Mouse (Mus musculus) limb, embryonic 15.5 days (tissue): ENCODE measurements around the gene Mrtfa. TPM values are rescaled to one million over a fixed set of nuclear protein-coding genes. Genes with fewer than 3 reads are reported as not detected.

Source experiments
- ATAC-seq: fragments of 200-750 bp; cut with Nextera tagmentation; 2 replicates; pipeline ENCODE4 v1.8.0; 2017; ENCODE audit warnings: low read depth, moderate TSS enrichment; ENCODE audit not compliant: insufficient number of reproducible peaks, low FRiP score, low TSS enrichment
- H3K27ac ChIP-seq: fragments of 300-500 bp; sonication (generic); 2 replicates; pipeline ENCODE4 v1.5.1; 2015; ENCODE audit warnings: moderate library complexity, mild to moderate bottlenecking, inconsistent platforms
- H3K27me3 ChIP-seq: fragments of 300-500 bp; sonication (generic); 2 replicates; pipeline ENCODE4 v1.6.1; 2015; ENCODE audit warnings: inconsistent platforms
- H3K36me3 ChIP-seq: fragments of 300-500 bp; sonication (generic); 2 replicates; pipeline ENCODE4 v1.6.1; 2015; ENCODE audit warnings: inconsistent platforms
- H3K4me1 ChIP-seq: fragments of 300-500 bp; sonication (generic); 2 replicates; pipeline ENCODE4 v1.6.1; 2015; ENCODE audit warnings: inconsistent platforms
- H3K4me2 ChIP-seq: fragments of 300-500 bp; sonication (generic); 2 replicates; pipeline ENCODE4 v1.6.1; 2015; ENCODE audit warnings: mild to moderate bottlenecking, inconsistent platforms
- H3K4me3 ChIP-seq: fragments of 300-500 bp; sonication (generic); 2 replicates; pipeline ENCODE4 v1.5.1; 2015; ENCODE audit warnings: mild to moderate bottlenecking, inconsistent platforms
- H3K9ac ChIP-seq: fragments of 300-500 bp; sonication (generic); 2 replicates; pipeline ENCODE4 v1.6.1; 2015; ENCODE audit warnings: inconsistent platforms
- H3K9me3 ChIP-seq: fragments of 300-500 bp; sonication (generic); 2 replicates; pipeline ENCODE4 v1.6.1; 2016; ENCODE audit warnings: inconsistent platforms
- WGBS: fragments of 180-500 bp; shearing (Covaris S2); methylation state at CpG from one replicate; pipeline ENCODE4 v1.1.7; 2015; 5-methylcytosine and 5-hydroxymethylcytosine counted together
- polyA plus RNA-seq: library from polyadenylated mRNA; unstranded; fragments of >200 nt; fragmentation: Nextera tagmentation; extraction: Ambion mirVana; gene quantifications from 2 replicates; pipeline ENCODE4 v1.2.1, GENCODE M21; 2015

Mrtfa gene
- polyA plus RNA-seq, 1 experiment from 2014 or later, result 29.4 TPM

- Histone ChIP-seq H3K27ac (no peak overlapping the region), H3K4me1 (no peaks in the 10 kb centered on the region), H3K36me3 (peaks cover 95% of the 10 kb centered on the region), H3K9me3 (no peaks in the 10 kb centered on the region), H3K4me3 (no peak overlapping the region), H3K4me2 (no peak overlapping the region), H3K27me3 (no peaks in the 10 kb centered on the region), H3K9ac (no peak overlapping the region)
- WGBS, result 91% methylated on average over 9 of the region's 10 CpGs
- ATAC-seq, result no peak
Observed at GRCm38 (mm10) chr15:81016488-81016887, 174.1 kb downstream of the Mrtfa start.

GRCm38 (mm10) chr15:81015068-81015744, 175.4 kb downstream of the Mrtfa start:
- Histone ChIP-seq H3K4me1 (no peaks in the 10 kb centered on the region), H3K4me3 (no peak overlapping the region), H3K27ac (no peak overlapping the region), H3K27me3 (no peaks in the 10 kb centered on the region), H3K36me3 (peaks cover 97% of the 10 kb centered on the region), H3K9ac (no peak overlapping the region), H3K4me2 (no peak overlapping the region), H3K9me3 (no peaks in the 10 kb centered on the region)
- 77% methylated on average over 5 of the region's 5 CpGs for WGBS
- ATAC-seq, result no peak

DNA sequence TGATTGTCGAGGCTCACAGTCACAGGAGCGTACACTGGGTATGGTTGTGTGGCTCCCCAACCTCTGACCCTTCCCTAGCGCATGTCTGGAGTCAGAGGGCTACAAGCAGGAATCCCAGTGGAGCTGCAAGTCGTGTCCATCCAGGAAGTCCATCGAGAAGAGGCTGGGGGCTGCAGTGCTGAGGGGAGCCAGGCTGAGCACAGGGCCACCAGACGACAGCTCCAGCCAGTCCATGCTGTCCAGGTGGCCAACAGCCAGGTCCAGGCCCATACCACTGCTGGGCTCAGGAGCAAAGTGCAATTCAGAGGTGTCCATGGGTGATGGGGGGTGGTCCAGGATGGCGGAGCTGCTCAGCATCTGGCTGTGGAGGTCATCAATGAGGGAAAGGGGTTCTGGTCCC, 177.4 kb downstream of the Mrtfa start:
- WGBS, result 82% methylated on average over 7 of the region's 7 CpGs
- H3K4me1 ChIP-seq, result no peaks in the 10 kb centered on the region
- H3K36me3 ChIP-seq, result peaks cover 94% of the 10 kb centered on the region
- ATAC-seq, result no peak
- H3K9me3 ChIP-seq, result no peaks in the 10 kb centered on the region
- no peak overlapping the region for H3K27ac ChIP-seq
- H3K27me3 ChIP-seq, result no peaks in the 10 kb centered on the region
- H3K4me3 ChIP-seq, result no peak overlapping the region
- no peak overlapping the region for H3K9ac ChIP-seq
- no peak overlapping the region for H3K4me2 ChIP-seq

- Histone ChIP-seq H3K36me3 (peaks cover 91% of the 10 kb centered on the region), H3K4me1 (no peaks in the 10 kb centered on the region), H3K4me3 (no peak overlapping the region), H3K9me3 (no peaks in the 10 kb centered on the region), H3K9ac (no peak overlapping the region), H3K4me2 (no peak overlapping the region), H3K27ac (no peak overlapping the region), H3K27me3 (no peaks in the 10 kb centered on the region)
- ATAC-seq, result no peak
- WGBS, result 77% methylated on average over 4 of the region's 4 CpGs
Observed at GRCm38 (mm10) chr15:81012359-81012758, 178.2 kb downstream of the Mrtfa start.

- 54% methylated on average over 3 of the region's 3 CpGs for WGBS
- Histone ChIP-seq H3K4me1 (no peaks in the 10 kb centered on the region), H3K9me3 (no peaks in the 10 kb centered on the region), H3K4me3 (no peak overlapping the region), H3K4me2 (no peak overlapping the region), H3K27me3 (no peaks in the 10 kb centered on the region), H3K36me3 (peaks cover 86% of the 10 kb centered on the region), H3K27ac (no peak overlapping the region), H3K9ac (no peak overlapping the region)
- ATAC-seq, result no peak
Observed at GRCm38 (mm10) chr15:81011523-81011922, 179.0 kb downstream of the Mrtfa start.

GRCm38 (mm10) chr15:81010114-81010513, 180.4 kb downstream of the Mrtfa start:
- 71% methylated on average over 7 of the region's 7 CpGs for WGBS
- Histone ChIP-seq H3K4me3 (no peak overlapping the region), H3K9me3 (no peaks in the 10 kb centered on the region), H3K27ac (no peak overlapping the region), H3K9ac (no peak overlapping the region), H3K4me1 (peaks cover 3% of the 10 kb centered on the region; the same call in 1 of the 2 replicates), H3K27me3 (no peaks in the 10 kb centered on the region), H3K4me2 (no peak overlapping the region), H3K36me3 (peaks cover 75% of the 10 kb centered on the region)
- no peak for ATAC-seq

DNA sequence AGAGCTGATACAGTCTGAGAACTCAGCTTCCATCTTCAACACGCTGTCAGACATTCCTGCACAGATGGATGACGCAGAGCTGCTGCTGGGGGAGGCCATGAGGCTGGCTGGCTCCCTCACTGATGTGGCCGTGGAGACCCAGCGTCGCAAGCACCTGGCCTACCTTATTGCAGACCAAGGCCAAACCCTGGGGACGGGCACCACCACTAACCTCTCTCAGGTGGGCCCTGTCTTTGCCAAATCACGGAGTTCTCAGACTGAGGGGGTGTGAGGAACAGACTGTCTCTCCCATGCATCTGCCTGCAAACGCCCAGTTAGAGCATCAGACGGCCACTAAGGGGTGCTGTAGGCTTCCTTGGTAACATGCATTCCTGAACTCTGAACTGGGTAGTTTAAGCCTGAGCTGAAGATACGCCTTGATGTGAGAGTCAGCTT, 181.9 kb downstream of the Mrtfa start:
- WGBS, result 59% methylated on average over 10 of the region's 10 CpGs
- peaks cover 3% of the 10 kb centered on the region; the same call in 1 of the 2 replicates for H3K4me1 ChIP-seq
- no peaks in the 10 kb centered on the region for H3K27me3 ChIP-seq
- no peaks in the 10 kb centered on the region for H3K9me3 ChIP-seq
- no peak overlapping the region for H3K9ac ChIP-seq
- H3K27ac ChIP-seq, result no peak overlapping the region
- ATAC-seq, result no peak
- peaks cover 63% of the 10 kb centered on the region for H3K36me3 ChIP-seq
- no peak overlapping the region for H3K4me3 ChIP-seq
- no peak overlapping the region for H3K4me2 ChIP-seq

- peaks cover 55% of the 10 kb centered on the region for H3K36me3 ChIP-seq
- H3K27me3 ChIP-seq, result no peaks in the 10 kb centered on the region
- ATAC-seq, result no peak
- H3K9me3 ChIP-seq, result no peaks in the 10 kb centered on the region
- no peak overlapping the region for H3K4me3 ChIP-seq
- H3K27ac ChIP-seq, result no peak overlapping the region
- peaks cover 3% of the 10 kb centered on the region; the same call in 1 of the 2 replicates for H3K4me1 ChIP-seq
- H3K4me2 ChIP-seq, result no peak overlapping the region
- no peak overlapping the region for H3K9ac ChIP-seq
- WGBS, result 82% methylated on average over 8 of the region's 8 CpGs
Observed at GRCm38 (mm10) chr15:81007905-81008304, 182.7 kb downstream of the Mrtfa start.

DNA sequence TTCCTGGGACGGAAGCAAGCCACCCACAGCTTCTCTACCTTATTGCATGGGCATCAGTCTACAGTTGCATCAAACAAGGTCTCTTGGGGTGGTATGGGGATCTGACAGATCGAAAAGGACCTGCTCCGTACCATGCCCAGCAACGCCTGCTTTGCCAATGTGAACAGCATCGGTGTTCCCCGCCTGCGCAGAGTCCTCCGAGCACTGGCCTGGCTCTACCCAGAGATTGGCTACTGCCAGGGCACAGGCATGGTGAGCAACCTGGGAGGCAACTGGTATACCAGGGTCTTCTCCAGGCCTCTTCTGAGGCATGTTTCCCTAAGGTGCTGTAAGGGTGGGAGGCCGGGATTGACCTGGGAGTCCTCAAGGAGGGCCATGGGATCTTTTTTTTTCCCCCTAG, 183.2 kb downstream of the Mrtfa start:
- ATAC-seq, result no peak
- Histone ChIP-seq H3K4me3 (no peak overlapping the region), H3K27ac (no peak overlapping the region), H3K4me1 (peaks cover 3% of the 10 kb centered on the region; the same call in 1 of the 2 replicates), H3K27me3 (no peaks in the 10 kb centered on the region), H3K36me3 (peaks cover 50% of the 10 kb centered on the region), H3K4me2 (no peak overlapping the region), H3K9ac (no peak overlapping the region), H3K9me3 (no peaks in the 10 kb centered on the region)
- WGBS, result 91% methylated on average over 9 of the region's 9 CpGs

DNA sequence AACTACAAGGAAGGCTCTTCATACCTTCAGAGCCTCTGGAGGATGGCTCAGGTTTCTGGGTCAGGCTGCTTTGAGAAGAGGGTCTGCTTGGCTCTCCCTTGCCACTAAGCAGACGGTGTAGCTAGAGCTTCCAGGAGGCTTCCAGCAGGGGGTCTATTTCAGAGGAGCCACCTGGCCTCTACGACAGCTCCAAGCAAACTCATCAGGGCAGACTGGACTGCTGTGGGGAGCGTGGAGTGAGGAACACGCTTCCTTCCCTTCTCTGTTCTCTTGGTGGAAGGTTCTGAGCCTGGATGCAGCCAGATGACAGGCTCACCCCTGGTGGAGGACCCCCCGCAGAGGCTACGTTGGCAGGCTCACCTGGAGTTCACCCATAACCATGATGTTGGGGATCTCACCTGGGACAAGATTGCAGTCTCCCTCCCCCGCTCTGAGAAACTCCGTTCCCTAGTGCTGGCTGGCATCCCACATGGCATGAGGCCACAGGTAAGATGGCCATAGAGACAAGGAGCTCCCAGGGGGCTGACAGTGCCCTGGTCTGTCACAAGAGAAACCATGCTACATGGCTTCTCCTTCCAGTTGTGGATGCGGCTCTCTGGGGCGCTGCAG, 184.3 kb downstream of the Mrtfa start:
- H3K27me3 ChIP-seq, result no peaks in the 10 kb centered on the region
- peaks cover 3% of the 10 kb centered on the region; the same call in 1 of the 2 replicates for H3K4me1 ChIP-seq
- no peak for ATAC-seq
- 77% methylated on average over 10 of the region's 10 CpGs for WGBS
- no peak overlapping the region for H3K9ac ChIP-seq
- no peak overlapping the region for H3K4me2 ChIP-seq
- H3K36me3 ChIP-seq, result peaks cover 39% of the 10 kb centered on the region
- no peak overlapping the region for H3K27ac ChIP-seq
- no peaks in the 10 kb centered on the region for H3K9me3 ChIP-seq
- H3K4me3 ChIP-seq, result no peak overlapping the region

DNA sequence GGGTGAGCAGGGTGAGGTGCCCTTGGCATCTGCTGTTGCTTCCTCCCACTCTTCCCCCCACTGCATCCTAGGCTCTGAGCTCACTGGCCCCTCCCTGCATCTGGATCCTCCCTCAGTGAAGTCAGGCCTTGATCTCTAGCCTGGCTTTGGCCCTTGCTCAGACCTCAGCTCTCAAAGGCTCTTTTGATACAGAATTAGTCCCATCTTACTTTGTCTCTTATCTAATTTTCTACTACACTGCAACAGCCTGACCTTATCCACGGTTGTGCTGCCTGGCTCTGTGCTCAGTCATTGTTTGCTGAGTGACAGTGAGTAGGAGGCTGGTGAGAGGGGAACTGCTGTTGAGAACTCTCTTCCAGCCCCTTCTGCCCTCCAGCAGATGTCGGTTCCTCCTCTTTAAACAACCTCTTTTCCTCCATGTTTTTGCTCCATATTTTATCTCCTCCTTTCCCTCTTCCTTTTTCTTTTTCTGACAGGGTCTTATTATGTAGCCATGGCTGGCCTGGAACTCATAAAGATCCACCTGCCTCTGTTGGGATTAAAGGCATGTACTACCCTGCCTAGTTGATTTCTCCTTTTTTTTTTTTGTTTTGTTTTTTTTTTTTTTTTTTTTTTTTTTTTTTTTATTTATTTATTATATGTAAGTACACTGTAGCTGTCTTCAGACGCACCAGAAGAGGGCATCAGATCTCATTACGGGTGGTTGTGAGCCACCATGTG, 190.0 kb downstream of the Mrtfa start:
- Histone ChIP-seq H3K36me3 (no peaks in the 10 kb centered on the region; the same call in none of the 2 replicates), H3K9ac (no peak overlapping the region), H3K27me3 (no peaks in the 10 kb centered on the region), H3K4me3 (no peak overlapping the region), H3K27ac (no peak overlapping the region), H3K4me1 (no peaks in the 10 kb centered on the region), H3K9me3 (no peaks in the 10 kb centered on the region), H3K4me2 (no peak overlapping the region)
- no peak for ATAC-seq
- WGBS, result 69% methylated on average over 4 of the region's 4 CpGs

GRCm38 (mm10) chr15:80997077-80997476, 193.5 kb downstream of the Mrtfa start:
- no peaks in the 10 kb centered on the region for H3K9me3 ChIP-seq
- no peak for ATAC-seq

More at GRCm38 (mm10) chr15:80997077-80997476, 193.5 kb downstream of the Mrtfa start:
- Histone ChIP-seq H3K27me3 (no peaks in the 10 kb centered on the region), H3K27ac (no peak overlapping the region), H3K4me2 (no peak overlapping the region), H3K36me3 (no peaks in the 10 kb centered on the region), H3K9ac (no peak overlapping the region), H3K4me3 (no peak overlapping the region), H3K4me1 (no peaks in the 10 kb centered on the region)
- WGBS, result 37% methylated on average over 1 of the region's 1 CpGs
